Mouse (Mus musculus): ENCODE measurements around the gene Kcnd3. TPM values are rescaled to one million over a fixed set of nuclear protein-coding genes. Genes with fewer than 3 reads are reported as not detected.

Kcnd3 gene
- total and polyA plus RNA-seq, 2 experiments from 2014 or later, result 7.5 to 48.9 TPM

DNA sequence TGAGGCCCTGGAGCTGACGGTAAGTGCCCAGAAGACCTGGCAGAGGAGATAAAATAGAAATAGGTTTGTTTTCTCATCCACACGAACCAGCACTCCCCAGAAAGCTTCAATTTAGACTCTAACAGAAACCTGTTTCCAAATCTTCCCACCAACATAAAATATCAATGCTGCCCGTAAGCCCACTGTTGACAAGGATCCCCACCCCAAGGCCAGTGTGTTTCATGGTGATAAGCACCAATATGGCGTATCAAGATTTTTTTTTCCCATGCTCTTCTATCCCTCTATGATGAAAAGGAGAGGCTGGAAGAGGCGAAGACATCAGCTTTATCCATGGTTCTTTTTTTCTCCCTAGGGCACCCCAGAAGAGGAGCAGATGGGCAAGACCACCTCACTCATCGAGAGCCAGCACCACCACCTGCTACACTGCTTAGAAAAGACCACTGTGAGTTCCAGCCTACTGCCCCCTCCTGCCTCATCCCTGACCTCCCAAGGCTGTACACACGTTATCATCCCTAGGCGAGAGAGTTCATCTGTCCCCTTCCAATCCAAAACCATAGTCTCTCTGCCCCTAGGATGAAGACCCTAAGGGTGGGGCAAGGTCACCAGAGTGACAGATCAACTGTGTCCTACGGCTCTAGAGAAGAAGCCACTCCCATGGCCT is 213.1 kb downstream of the Kcnd3 start:
- peaks cover 12% of the 10 kb centered on the region for H3K36me3 ChIP-seq (ENCODE audit: insufficient read depth)
- no peaks in the 10 kb centered on the region for H3K9me3 ChIP-seq (ENCODE audit: low read length)
- no peak overlapping the region for H3K9ac ChIP-seq
- no peaks in the 10 kb centered on the region for H3K27me3 ChIP-seq (ENCODE audit: insufficient read depth, low read length)
- no peak overlapping the region for H3K27ac ChIP-seq (ENCODE audit: low read depth, low read length)
- no peaks in the 10 kb centered on the region for H3K4me1 ChIP-seq (ENCODE audit: insufficient read depth)
- WGBS, result 84% methylated on average over 9 of the region's 9 CpGs
- H3K4me3 ChIP-seq (ENCODE audit: low read depth, low read length), result no peak overlapping the region
- no peak for TF ChIP-seq CTCF (IDR thresholded peaks at IDR 0.05; ENCODE audit: low read depth)
- ATAC-seq, result no peak
- no peak overlapping the region for H3K4me2 ChIP-seq (ENCODE audit: low read depth)
- no peak for DNase-seq

DNA sequence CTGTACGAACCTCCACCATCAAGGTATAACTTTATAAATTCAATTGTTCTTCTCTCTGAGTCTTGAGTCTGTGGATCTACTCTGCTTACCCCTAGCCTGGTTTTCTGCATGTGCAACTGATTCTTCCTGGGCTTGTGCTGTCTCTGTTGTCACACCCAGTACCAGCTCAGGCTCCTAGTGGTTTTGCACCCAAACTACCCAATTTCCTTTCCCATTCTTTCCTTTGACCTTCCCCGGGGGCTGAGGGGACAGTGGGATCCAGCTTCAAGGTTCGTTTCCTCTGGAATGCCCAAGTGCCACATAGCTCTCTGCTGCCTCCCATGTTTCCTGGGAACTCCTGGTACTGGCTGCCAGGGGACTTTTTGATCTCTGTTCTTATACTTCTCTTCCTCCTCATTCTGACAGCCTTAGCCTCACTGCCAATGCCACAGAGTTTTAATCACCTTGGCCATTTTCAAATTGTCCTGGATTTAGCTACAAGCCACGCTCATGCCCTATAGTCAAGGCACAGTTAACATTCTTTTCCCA is 214.9 kb downstream of the Kcnd3 start:
- H3K9ac ChIP-seq, result no peak overlapping the region
- no peak overlapping the region for H3K4me2 ChIP-seq (ENCODE audit: low read depth)
- no peak for TF ChIP-seq CTCF (IDR thresholded peaks at IDR 0.05; ENCODE audit: low read depth)
- ATAC-seq, result no peak
- H3K4me3 ChIP-seq (ENCODE audit: low read depth, low read length), result no peak overlapping the region
- no peaks in the 10 kb centered on the region for H3K4me1 ChIP-seq (ENCODE audit: insufficient read depth)
- no peaks in the 10 kb centered on the region for H3K9me3 ChIP-seq (ENCODE audit: low read length)
- WGBS, result 64% methylated on average over 4 of the region's 4 CpGs
- H3K36me3 ChIP-seq (ENCODE audit: insufficient read depth), result peaks cover 12% of the 10 kb centered on the region
- no peak for DNase-seq
- H3K27me3 ChIP-seq (ENCODE audit: insufficient read depth, low read length), result no peaks in the 10 kb centered on the region
- H3K27ac ChIP-seq (ENCODE audit: low read depth, low read length), result no peak overlapping the region

DNA sequence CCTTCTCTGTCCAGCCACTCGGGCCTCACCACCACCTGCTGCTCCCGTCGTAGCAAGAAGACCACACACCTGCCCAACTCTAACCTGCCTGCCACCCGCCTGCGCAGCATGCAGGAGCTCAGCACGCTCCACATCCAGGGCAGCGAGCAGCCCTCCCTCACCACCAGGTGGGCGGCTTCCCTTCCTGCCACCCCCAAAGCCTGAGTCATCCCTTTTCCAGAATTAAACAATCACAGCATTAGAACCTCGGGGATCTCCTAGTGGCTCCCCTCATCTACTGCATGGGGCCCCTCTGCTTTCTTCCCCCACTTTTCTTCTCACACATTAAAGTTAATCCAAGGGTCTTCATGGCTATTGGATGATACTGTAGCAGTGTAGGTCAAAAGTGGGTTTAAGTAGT is 216.0 kb downstream of the Kcnd3 start:
- no peak overlapping the region for H3K9ac ChIP-seq
- 46% methylated on average over 9 of the region's 9 CpGs for WGBS
- no peaks in the 10 kb centered on the region for H3K4me1 ChIP-seq (ENCODE audit: insufficient read depth)
- H3K4me3 ChIP-seq (ENCODE audit: low read depth, low read length), result no peak overlapping the region
- no peaks in the 10 kb centered on the region for H3K27me3 ChIP-seq (ENCODE audit: insufficient read depth, low read length)
- no peak overlapping the region for H3K4me2 ChIP-seq (ENCODE audit: low read depth)
- peaks cover 12% of the 10 kb centered on the region for H3K36me3 ChIP-seq (ENCODE audit: insufficient read depth)
- no peak for DNase-seq
- no peak for TF ChIP-seq CTCF (IDR thresholded peaks at IDR 0.05; ENCODE audit: low read depth)
- no peak overlapping the region for H3K27ac ChIP-seq (ENCODE audit: low read depth, low read length)
- no peaks in the 10 kb centered on the region for H3K9me3 ChIP-seq (ENCODE audit: low read length)
- ATAC-seq, result no peak

DNA sequence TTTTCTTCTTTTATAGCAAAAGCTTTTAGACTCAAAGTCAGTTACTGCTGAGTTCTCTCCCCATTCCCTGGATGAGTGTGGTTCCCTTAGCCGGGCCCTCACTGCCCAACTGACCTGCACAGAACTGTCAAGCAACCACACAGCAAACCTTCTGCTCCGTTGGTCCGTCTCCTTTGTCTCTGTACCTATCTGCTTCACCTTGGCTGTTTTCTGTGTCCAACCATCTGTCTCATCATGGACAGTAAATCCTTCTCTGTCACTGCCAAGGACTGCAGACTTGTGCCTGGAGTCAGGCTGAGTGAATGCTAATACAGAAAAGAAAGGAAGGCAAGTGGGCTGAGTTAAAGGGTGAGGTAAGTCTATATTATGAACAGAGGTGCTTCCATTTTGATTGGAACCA is 217.6 kb downstream of the Kcnd3 start:
- WGBS, result 92% methylated on average over 3 of the region's 3 CpGs
- Histone ChIP-seq H3K27me3 (ENCODE audit: insufficient read depth, low read length) (no peaks in the 10 kb centered on the region), H3K27ac (ENCODE audit: low read depth, low read length) (no peak overlapping the region), H3K4me1 (ENCODE audit: insufficient read depth) (no peaks in the 10 kb centered on the region), H3K9me3 (ENCODE audit: low read length) (no peaks in the 10 kb centered on the region), H3K36me3 (ENCODE audit: insufficient read depth) (peaks cover 12% of the 10 kb centered on the region), H3K9ac (no peak overlapping the region), H3K4me2 (ENCODE audit: low read depth) (no peak overlapping the region), H3K4me3 (ENCODE audit: low read depth, low read length) (no peak overlapping the region)
- ATAC-seq (no peak), DNase-seq (no peak)
- no peak for TF ChIP-seq CTCF (IDR thresholded peaks at IDR 0.05; ENCODE audit: low read depth)

DNA sequence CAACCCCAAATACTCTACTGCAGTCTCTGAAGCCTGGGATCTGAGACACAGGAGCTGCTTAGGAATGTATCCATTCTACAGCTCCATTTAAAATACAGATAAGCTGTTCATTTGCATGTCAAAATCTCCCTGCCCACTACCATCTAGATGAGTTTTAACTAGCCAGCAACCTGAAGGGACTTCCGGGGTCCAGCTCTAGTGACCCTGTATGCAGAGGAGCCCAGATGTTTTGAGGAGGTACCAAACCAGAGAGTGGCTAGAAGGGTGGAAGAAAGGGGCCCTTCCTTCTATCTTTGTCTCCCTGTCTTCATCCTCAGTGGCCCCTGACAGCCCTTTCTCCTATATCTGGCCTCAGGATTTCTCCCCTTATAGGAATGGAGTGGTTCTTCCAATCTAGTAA is 218.7 kb downstream of the Kcnd3 start:
- no peak for ATAC-seq

DNA sequence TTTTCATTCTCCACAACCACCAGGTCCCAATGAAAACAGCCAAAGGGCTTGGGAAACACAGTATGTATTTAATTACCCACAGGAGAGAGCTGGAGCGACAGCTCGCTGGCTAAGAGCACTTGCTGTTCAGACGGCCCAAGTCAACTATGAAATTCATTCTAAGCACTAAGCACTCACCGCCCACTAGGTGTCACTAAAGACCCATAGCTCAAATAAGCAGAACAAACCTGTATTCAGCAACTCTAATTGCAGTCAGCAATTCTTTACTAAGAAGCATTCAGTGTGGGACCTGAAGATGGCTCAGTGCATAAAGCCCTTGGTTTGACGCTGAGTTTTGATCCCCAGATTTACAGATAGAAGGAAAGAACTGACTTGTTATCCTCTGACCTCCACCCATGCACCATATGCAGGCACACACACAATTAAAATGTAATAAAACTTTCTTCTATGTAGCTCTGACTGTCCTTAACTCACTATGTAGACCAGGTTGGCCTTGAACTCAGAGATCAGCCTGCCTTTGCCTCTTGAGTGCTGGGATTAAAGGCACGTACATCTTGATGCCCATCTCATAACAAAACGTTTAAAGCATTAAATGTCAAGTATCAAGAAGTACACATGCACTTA is 222.6 kb downstream of the Kcnd3 start:
- TF ChIP-seq CTCF (IDR thresholded peaks at IDR 0.05; ENCODE audit: low read depth), result peak; percentile 92
- no peak overlapping the region for H3K4me3 ChIP-seq (ENCODE audit: low read depth, low read length)
- H3K27me3 ChIP-seq (ENCODE audit: insufficient read depth, low read length), result no peaks in the 10 kb centered on the region
- H3K36me3 ChIP-seq (ENCODE audit: insufficient read depth), result peaks cover 20% of the 10 kb centered on the region
- H3K9me3 ChIP-seq (ENCODE audit: low read length), result no peaks in the 10 kb centered on the region
- ATAC-seq (peak; percentile 92), DNase-seq (peak; percentile 90)
- H3K27ac ChIP-seq (ENCODE audit: low read depth, low read length), result no peak overlapping the region
- 18% methylated on average over 7 of the region's 7 CpGs for WGBS
- H3K4me1 ChIP-seq (ENCODE audit: insufficient read depth), result no peaks in the 10 kb centered on the region
- no peak overlapping the region for H3K9ac ChIP-seq
- no peak overlapping the region for H3K4me2 ChIP-seq (ENCODE audit: low read depth)

More for the DNA sequence above, 218.7 kb downstream of the Kcnd3 start:
- 89% methylated on average over 1 of the region's 1 CpGs for WGBS
- Histone ChIP-seq H3K4me3 (ENCODE audit: low read depth, low read length) (no peak overlapping the region), H3K27ac (ENCODE audit: low read depth, low read length) (no peak overlapping the region), H3K4me2 (ENCODE audit: low read depth) (no peak overlapping the region), H3K4me1 (ENCODE audit: insufficient read depth) (no peaks in the 10 kb centered on the region), H3K9me3 (ENCODE audit: low read length) (no peaks in the 10 kb centered on the region), H3K36me3 (ENCODE audit: insufficient read depth) (peaks cover 8% of the 10 kb centered on the region), H3K9ac (no peak overlapping the region), H3K27me3 (ENCODE audit: insufficient read depth, low read length) (no peaks in the 10 kb centered on the region)
- DNase-seq, result no peak
- no peak for TF ChIP-seq CTCF (IDR thresholded peaks at IDR 0.05; ENCODE audit: low read depth)

DNA sequence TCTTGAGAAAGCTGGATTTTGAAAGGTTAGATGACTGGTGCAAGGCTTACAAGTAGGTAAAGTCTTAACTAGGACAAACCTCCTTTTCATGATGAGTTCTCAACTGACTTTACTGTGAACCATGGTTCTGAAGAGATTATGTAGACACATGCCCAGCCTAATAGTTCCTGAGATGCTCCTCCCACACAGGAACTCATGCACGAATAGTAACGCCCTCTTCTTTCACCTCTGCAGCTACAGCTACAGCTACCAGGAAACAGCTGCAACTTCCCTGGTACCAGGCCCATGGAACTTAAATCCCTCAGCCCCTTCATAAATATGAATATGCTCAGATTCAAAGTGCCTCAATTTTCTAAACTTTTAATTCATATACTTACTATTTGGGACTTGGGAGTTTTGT is 223.8 kb downstream of the Kcnd3 start:
- Histone ChIP-seq H3K27me3 (ENCODE audit: insufficient read depth, low read length) (no peaks in the 10 kb centered on the region), H3K4me2 (ENCODE audit: low read depth) (no peak overlapping the region), H3K36me3 (ENCODE audit: insufficient read depth) (peaks cover 26% of the 10 kb centered on the region), H3K4me1 (ENCODE audit: insufficient read depth) (no peaks in the 10 kb centered on the region), H3K9ac (no peak overlapping the region), H3K9me3 (ENCODE audit: low read length) (no peaks in the 10 kb centered on the region), H3K27ac (ENCODE audit: low read depth, low read length) (no peak overlapping the region), H3K4me3 (ENCODE audit: low read depth, low read length) (no peak overlapping the region)
- no peak for ATAC-seq
- DNase-seq, result no peak
- 29% methylated on average over 2 of the region's 2 CpGs for WGBS
- no peak for TF ChIP-seq CTCF (IDR thresholded peaks at IDR 0.05; ENCODE audit: low read depth)
